Mouse (Mus musculus) CH12.LX (cell line): Measurements from ENCODE around the gene Chpt1. TPM values are rescaled to one million over a fixed set of nuclear protein-coding genes. Genes with fewer than 3 reads are reported as not detected.

Experiments used
- DNase-seq: peaks from one replicate; pipeline ENCODE4 v3.0.0-alpha.2; 2013; ENCODE audit errors: extremely low read depth
- H3K27ac ChIP-seq: 2 replicates; pipeline ENCODE4 v1.5.1; 2012; ENCODE audit warnings: low read depth, mild to moderate bottlenecking, control low read depth, moderate library complexity; ENCODE audit not compliant: insufficient read depth
- H3K27me3 ChIP-seq: replicated peaks from 2 replicates; pipeline ENCODE3; 2012; ENCODE audit warnings: inconsistent platforms
- H3K36me3 ChIP-seq, 2 experiments: replicated peaks in 1 of 2; 2 replicates each; pipeline versions ENCODE3 to v1.6.1; 2012; ENCODE audit warnings: inconsistent platforms in 1 of 2, low read length in 1 of 2, mild to moderate bottlenecking in 1 of 2, mixed read lengths in 1 of 2, moderate library complexity in 1 of 2; ENCODE audit not compliant: control insufficient read depth in 1 of 2, insufficient read depth in 1 of 2
- H3K4me1 ChIP-seq, 2 experiments: 2 replicates each; pipeline ENCODE4 v1.6.1; 2012; ENCODE audit warnings: inconsistent platforms in 1 of 2, moderate library complexity in 1 of 2; ENCODE audit not compliant: insufficient read depth in 2 of 2, control insufficient read depth in 1 of 2
- H3K4me2 ChIP-seq: 2 replicates; pipeline ENCODE4 v1.6.1; 2012; ENCODE audit warnings: low read depth, mild to moderate bottlenecking, control low read depth; ENCODE audit not compliant: poor library complexity, insufficient read depth, severe bottlenecking
- H3K4me3 ChIP-seq, 3 experiments: fragments of 150-350 bp in 1 of 3; sonication (generic) in 1 of 3; replicated peaks in 1 of 3; 2 replicates each; pipeline versions ENCODE3 to v1.5.1; 2011 to 2012; ENCODE audit warnings: low read depth in 2 of 3, low read length in 2 of 3, mild to moderate bottlenecking in 2 of 3, moderate library complexity in 2 of 3, control low read depth in 1 of 3, improper control_type of control experiment in 1 of 3, inconsistent platforms in 1 of 3, mixed read lengths in 1 of 3; ENCODE audit not compliant: poor library complexity in 1 of 3
- H3K79me2 ChIP-seq: replicated peaks from 2 replicates; pipeline ENCODE4 v1.6.1; 2012; ENCODE audit warnings: mild to moderate bottlenecking, moderate library complexity; ENCODE audit not compliant: control insufficient read depth, poor library complexity, insufficient read depth, severe bottlenecking; ENCODE audit errors: extremely low read depth
- H3K9ac ChIP-seq: 2 replicates; pipeline ENCODE4 v1.6.1; 2012; ENCODE audit warnings: low read depth, mild to moderate bottlenecking, control low read depth, moderate library complexity; ENCODE audit not compliant: insufficient read depth
- H3K9me3 ChIP-seq: replicated peaks from 2 replicates; pipeline ENCODE3; 2012; ENCODE audit warnings: low read length, inconsistent platforms, mixed read lengths
- CTCF ChIP-seq, 2 experiments: IDR thresholded peaks in 1 of 2; conservative IDR thresholded peaks in 1 of 2; 2 replicates each; pipeline ENCODE4 v1.5.1; 2011 to 2012; ENCODE audit warnings: low read depth in 2 of 2, low read length in 2 of 2, improper control_type of control experiment in 1 of 2, inconsistent platforms in 1 of 2, mild to moderate bottlenecking in 1 of 2, moderate library complexity in 1 of 2
- EP300 ChIP-seq: IDR thresholded peaks from 2 replicates; pipeline ENCODE4 v1.6.1; 2011; ENCODE audit warnings: low read length, improper control_type of control experiment
- ETS1 ChIP-seq: conservative IDR thresholded peaks from 2 replicates; pipeline ENCODE4 v1.6.1; 2012; ENCODE audit warnings: low read depth, mild to moderate bottlenecking, inconsistent platforms, low read length, improper control_type of control experiment, moderate library complexity
- GABPA ChIP-seq: IDR thresholded peaks from 2 replicates; pipeline ENCODE4 v1.6.1; 2012; ENCODE audit warnings: low read depth, low read length, improper control_type of control experiment, inconsistent platforms; ENCODE audit not compliant: insufficient replicate concordance
- JUN ChIP-seq: IDR thresholded peaks from 2 replicates; pipeline ENCODE4 v1.6.1; 2011; ENCODE audit warnings: low read depth, mild to moderate bottlenecking, low read length, improper control_type of control experiment, moderate library complexity; ENCODE audit not compliant: insufficient read depth
- MAFK ChIP-seq: IDR thresholded peaks from 2 replicates; pipeline ENCODE4 v1.6.1; 2011; ENCODE audit warnings: low read length, improper control_type of control experiment; ENCODE audit not compliant: insufficient replicate concordance
- MEF2A ChIP-seq: IDR thresholded peaks from 2 replicates; pipeline ENCODE4 v1.6.1; 2014; ENCODE audit warnings: low read depth, mild to moderate bottlenecking, inconsistent platforms, low read length, improper control_type of control experiment, borderline replicate concordance
- NELFE ChIP-seq: IDR thresholded peaks from 2 replicates; pipeline ENCODE4 v1.6.1; 2011; ENCODE audit warnings: low read depth, low read length, improper control_type of control experiment
- POLR2AphosphoS2 ChIP-seq: IDR thresholded peaks from 2 replicates; pipeline ENCODE4 v1.6.1; 2011; ENCODE audit warnings: low read depth, low read length, improper control_type of control experiment
- SIN3A ChIP-seq: IDR thresholded peaks from 2 replicates; pipeline ENCODE4 v1.6.1; 2012; ENCODE audit warnings: low read length, improper control_type of control experiment, inconsistent platforms
- SMC3 ChIP-seq: IDR thresholded peaks from 2 replicates; pipeline ENCODE4 v1.6.1; 2011; ENCODE audit warnings: low read depth, low read length, improper control_type of control experiment
- TCF12 ChIP-seq: IDR thresholded peaks from 2 replicates; pipeline ENCODE4 v1.6.1; 2014; ENCODE audit warnings: low read depth, mild to moderate bottlenecking, inconsistent platforms, low read length, improper control_type of control experiment
- USF2 ChIP-seq: conservative IDR thresholded peaks from 2 replicates; pipeline ENCODE4 v1.6.1; 2011; ENCODE audit warnings: low read depth, low read length, improper control_type of control experiment
- ZMIZ1 ChIP-seq: IDR thresholded peaks from 2 replicates; pipeline ENCODE4 v1.6.1; 2012; ENCODE audit warnings: low read depth, mild to moderate bottlenecking, inconsistent platforms, low read length, improper control_type of control experiment
- ZNF384 ChIP-seq: IDR thresholded peaks from 2 replicates; pipeline ENCODE4 v1.6.1; 2012; ENCODE audit warnings: low read depth, low read length, improper control_type of control experiment, inconsistent platforms
- dilution Hi-C: fragments of 300-500 bp; cut with MboI; formaldehyde crosslinking; loops from 2 replicates; pipeline ENCODE4 v1.14.3; 2020; ENCODE audit warnings: low sequenced_read_pairs; ENCODE audit not compliant: extremely low pct_unique_long_range_greater_than_20kb, extremely low pct_ligation_motif_present
- in situ Hi-C: fragments of 300-500 bp; cut with MboI; formaldehyde crosslinking; loops from 3 replicates; pipeline ENCODE4 v1.14.3; 2019; ENCODE audit warnings: low sequenced_read_pairs, low pct_ligation_motif_present, low pct_unique_long_range_greater_than_20kb, mixed read lengths
- polyA plus RNA-seq: library from polyadenylated mRNA; unstranded; fragments of >175 nt; gene quantifications from 2 replicates; pipeline ENCODE4 v1.2.1, GENCODE M21; 2012; ENCODE audit warnings: low read depth; ENCODE audit not compliant: insufficient read length
- total RNA-seq, 2 experiments: library from RNA; depleted of rRNA; stranded (reverse); fragments of 300-350 nt in 1 of 2; fragments of >200 nt in 1 of 2; gene quantifications; 2 replicates each; pipeline ENCODE4 v1.2.3; 2012 to 2014

Gene Chpt1
- total and polyA plus RNA-seq, 3 experiments: 8.1 to 10.1 (median 8.1) TPM

DNA sequence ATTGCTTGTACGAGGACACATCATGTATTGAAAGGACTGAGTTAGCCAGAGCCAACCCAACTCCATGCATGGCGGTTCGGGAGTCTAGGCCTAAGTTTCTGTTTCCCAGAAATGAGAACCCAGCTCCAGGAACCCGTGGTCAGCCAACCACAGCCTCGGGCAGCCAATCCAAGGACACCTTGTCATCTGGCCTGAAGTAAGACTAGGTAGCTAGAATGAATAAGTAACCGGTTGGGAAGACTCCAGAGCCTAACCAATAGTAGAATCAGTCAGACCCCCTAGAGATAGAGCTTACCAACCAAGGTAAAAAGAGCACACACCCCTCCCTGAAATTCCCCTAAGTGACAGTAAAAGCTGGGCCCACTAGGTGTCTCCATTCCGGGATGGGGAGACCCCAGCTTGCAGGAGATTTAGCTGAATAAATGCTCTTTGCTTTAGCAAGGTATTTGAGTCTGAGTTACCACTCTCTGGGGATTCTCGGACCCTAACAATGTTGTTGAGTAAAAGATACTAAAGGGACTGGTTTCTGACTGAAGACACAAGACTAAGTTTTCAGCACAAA lies 9.8 kb upstream of the Chpt1 start:
- dilution Hi-C loops: no loop called here
- Histone ChIP-seq H3K79me2 (no peaks in the 10 kb centered on the region), H3K4me1 (peaks cover 0 to 11% of the 10 kb centered on the region in 2 experiments; a peak in 2 of 4 replicates), H3K4me3 (no peak overlapping the region), H3K4me2 (no peak overlapping the region), H3K36me3 (no peaks in the 10 kb centered on the region), H3K27me3 (no peaks in the 10 kb centered on the region), H3K9ac (no peak overlapping the region), H3K27ac (no peak overlapping the region), H3K9me3 (no peaks in the 10 kb centered on the region)
- in situ Hi-C loops: no loop called here
- TF ChIP-seq EP300: no peak
- peak in 1 of 2 experiments; percentile 34; a peak in 1 of 4 replicates for TF ChIP-seq CTCF (conservative IDR thresholded peaks at IDR 0.05 in 1 of 2, IDR thresholded peaks at IDR 0.05 in 1 of 2; ENCODE audit: low read depth in 2 of 2, low read length in 2 of 2)
- TF ChIP-seq SMC3: peak; percentile 13; the same call in 1 of the 2 replicates
- no peak for DNase-seq

DNA sequence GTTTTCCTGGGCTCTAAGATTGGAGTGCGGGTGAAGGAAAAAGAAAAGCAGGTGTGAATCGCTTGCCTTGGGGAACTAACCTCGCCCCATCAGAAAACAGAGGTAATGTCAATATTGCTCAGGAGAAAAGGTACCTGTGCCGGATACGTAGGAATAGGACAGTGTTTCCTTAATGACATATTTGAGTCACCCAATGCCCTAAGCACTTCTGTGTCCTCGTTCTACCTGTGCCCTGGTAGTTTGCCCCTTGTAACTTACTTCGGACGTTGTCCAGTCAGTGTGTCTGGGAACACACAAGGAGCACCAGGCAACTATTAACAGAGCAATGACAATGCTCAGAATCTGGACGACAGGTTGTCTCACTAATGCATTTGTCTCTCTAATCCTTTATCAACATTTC lies 7.5 kb upstream of the Chpt1 start:
- no peak for TF ChIP-seq SIN3A
- no peak for TF ChIP-seq POLR2AphosphoS2
- no peak for TF ChIP-seq MAFK
- no peak for TF ChIP-seq GABPA
- TF ChIP-seq ZMIZ1: no peak
- no peak for TF ChIP-seq TCF12
- no peak for TF ChIP-seq ETS1
- no peak for TF ChIP-seq JUN
- TF ChIP-seq NELFE: no peak
- TF ChIP-seq ZNF384: no peak
- no peak for TF ChIP-seq USF2
- TF ChIP-seq MEF2A: no peak
- no peak for DNase-seq
- in situ Hi-C loops: no loop called here
- Histone ChIP-seq H3K4me1 (peaks cover 0 to 11% of the 10 kb centered on the region in 2 experiments; a peak in 2 of 4 replicates), H3K4me2 (no peak overlapping the region), H3K27ac (no peak overlapping the region), H3K27me3 (no peaks in the 10 kb centered on the region), H3K9me3 (no peaks in the 10 kb centered on the region), H3K36me3 (no peaks in the 10 kb centered on the region), H3K9ac (no peak overlapping the region), H3K4me3 (no peak overlapping the region), H3K79me2 (no peaks in the 10 kb centered on the region)
- dilution Hi-C loops: no loop called here
